Mouse (Mus musculus): ENCODE results near the gene Kmt2b.

Kmt2b gene

DNA sequence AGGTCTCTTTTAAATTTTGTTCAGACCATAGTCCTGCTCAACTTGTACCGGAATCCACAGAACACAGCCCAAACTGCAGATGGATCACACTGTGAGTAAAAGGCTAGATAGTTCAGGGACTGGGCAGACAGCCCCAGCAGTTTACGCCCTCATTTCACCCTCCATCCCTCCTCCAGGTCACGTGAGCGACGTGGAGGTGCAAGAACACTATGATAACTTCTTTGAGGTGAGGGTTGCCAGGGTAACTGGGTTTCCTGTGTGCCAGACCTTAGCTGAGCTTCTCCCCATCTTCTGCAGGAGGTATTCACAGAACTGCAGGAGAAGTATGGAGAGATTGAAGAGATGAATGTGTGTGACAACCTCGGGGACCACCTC is 24.6 kb downstream of the Kmt2b start:
- DNase-seq = peak; percentile 57 to 70

GRCm38 (mm10) chr7:30563117-30563905 is 25.2 kb downstream of the Kmt2b start, which contains the start of the genes U2af1l4, Gm49396 and Psenen:
TSS of gene U2af1l4 (plus strand) at chr7:30563301.
TSS of gene Gm49396 (plus strand) at chr7:30563344.
TSS of gene Psenen (minus strand) at chr7:30563627.
- DNase-seq = peak; percentile 93 to 95

DNA sequence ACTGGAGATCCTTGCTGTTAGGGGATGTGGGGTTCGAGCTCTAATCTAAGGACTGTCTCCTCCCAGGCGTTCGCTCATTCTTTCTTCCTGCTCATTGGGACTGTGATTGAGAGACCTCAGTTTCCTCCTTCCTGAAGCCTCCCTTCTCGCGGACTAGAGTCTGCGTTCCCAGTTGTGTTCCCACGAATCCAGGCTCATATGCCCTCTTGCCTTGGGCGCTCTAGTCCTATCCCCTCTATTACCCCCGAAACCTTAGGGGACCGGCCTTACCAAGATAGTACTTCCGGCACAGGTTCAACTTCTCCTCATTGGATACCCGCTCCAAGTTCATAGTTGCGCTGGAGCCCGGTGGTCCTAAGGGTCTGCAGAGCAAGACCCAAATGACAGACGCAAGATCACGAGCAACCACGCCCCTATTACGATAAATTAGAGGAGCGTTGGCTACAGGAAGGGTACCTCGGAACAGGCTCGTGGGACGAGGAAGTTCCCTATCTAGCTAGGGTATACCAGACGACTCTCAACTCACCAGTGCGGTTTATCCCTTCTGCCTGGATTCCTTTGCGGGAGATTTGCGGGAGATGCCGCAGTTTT is 25.9 kb downstream of the Kmt2b start:
- no peak for DNase-seq

GRCm38 (mm10) chr7:30560296-30560695 is 28.2 kb downstream of the Kmt2b start:
- DNase-seq = no peak

GRCm38 (mm10) chr7:30559443-30559954 is 29.0 kb downstream of the Kmt2b start, which contains the start of gene Lin37:
TSS of gene Lin37 (minus strand) at chr7:30559838.
- peak; percentile 91 to 96 for DNase-seq

DNA sequence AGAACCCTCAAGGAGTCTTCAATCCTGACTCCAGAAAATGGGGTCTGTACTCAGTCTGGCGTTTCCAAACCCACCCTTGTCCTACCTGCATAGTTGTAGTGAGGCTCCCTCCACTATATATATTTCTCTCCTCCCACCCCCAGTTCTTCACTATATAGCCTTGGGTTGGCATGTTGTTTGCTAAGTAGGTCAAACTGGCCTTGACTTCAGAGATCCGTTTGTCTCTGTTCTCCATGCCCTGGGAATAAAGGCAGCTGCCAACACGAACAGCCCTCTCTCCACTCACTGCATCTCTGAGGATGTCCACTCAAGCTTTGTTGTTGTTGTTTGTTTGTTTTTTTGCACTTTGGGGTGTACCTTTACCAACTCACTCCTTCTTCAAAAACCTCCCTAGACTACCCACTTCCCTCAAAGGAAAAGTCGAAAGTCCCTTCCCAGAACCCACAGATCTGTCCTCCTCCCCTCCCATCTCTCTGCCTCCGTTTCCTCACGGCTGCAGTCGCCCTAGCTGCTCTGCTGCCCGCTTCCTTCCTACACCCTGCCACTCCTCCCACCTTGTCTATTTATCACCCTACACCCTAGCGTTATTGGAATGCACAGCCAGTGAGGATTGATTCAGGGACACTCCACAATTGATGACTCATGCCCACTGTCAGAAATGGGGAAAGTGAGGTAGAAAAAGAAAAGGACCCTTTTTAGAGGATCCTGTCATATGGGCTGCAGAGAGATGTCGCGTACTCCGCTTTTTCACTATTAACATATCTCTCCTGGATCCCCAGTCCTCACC is 29.7 kb downstream of the Kmt2b start:
- no peak for DNase-seq

DNA sequence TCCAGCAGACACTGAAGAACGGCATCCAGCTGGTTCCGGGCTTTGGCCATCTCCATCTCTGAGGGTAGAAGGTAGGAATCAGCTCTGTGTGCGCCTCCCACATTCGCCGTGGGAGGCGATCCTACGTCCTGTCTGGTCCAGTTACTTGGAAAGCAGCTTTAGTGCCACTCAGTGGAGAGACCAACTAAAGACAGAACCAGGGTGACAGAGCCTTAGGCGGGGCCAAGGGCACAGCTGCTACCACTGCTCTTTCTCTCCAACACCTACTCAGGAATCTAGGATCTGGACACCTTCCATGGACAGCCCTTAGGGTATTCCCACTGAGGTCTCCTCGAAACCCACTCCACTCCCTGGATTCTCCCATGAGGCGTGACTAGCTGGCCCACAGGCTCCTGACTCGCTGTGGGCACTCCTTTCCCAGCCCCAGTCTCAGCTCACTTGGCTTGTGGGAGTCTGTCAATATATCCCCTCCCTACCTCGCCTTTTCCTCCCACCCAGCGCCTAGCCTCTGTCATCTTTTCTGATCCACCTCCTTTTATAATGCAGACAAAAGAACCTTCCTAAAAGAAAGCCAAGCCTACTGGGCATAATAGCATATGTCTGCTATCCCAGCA is 30.5 kb downstream of the Kmt2b start:
- no peak for DNase-seq

DNA sequence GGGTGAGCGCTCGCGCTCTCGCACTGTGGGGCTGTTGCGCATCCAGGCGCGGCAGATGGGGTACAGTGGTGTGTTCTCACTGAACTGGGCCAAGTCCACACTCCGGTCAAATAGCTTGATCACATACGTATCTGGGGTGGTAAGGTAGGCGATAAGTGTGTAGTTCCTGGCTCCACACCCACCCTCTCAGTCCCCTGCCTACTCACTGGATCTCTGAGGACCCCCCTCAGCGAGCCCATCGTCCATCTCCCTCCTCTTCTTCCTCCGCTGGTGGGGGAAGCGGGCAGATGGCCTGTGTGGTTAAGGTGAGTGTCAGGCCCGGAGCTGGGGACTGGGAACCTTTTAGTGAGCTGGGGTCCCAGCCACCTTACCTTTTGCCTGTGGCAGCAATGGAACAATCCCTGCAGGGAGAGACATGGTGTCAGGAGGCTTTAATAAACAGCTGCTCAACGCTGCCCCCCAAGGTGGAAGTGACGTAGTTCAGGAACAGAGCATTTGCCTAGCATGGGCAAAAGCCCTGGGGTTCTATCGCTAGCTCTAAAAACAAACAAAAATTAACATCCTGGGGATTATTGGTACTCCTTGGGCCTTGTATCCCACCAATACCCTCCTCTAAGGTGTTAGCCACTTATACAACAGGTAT is 31.5 kb downstream of the Kmt2b start:
- DNase-seq = no peak

GRCm38 (mm10) chr7:30553810-30554584 is 34.5 kb downstream of the Kmt2b start:
- DNase-seq = peak in 1 of 2 experiments; percentile 21

- DNase-seq = peak; percentile 34 to 53
Measured at GRCm38 (mm10) chr7:30553021-30553589, 35.4 kb downstream of the Kmt2b start.

GRCm38 (mm10) chr7:30552102-30553020 is 36.2 kb downstream of the Kmt2b start, which contains the start of the genes Hspb6 and Proser3:
TSS of gene Hspb6 (plus strand) at chr7:30552178.
TSS of gene Proser3 (minus strand) at chr7:30552299.
- DNase-seq = peak; percentile 95 to 96

- no peak for DNase-seq
Measured at GRCm38 (mm10) chr7:30551445-30552101, 37.0 kb downstream of the Kmt2b start.

DNA sequence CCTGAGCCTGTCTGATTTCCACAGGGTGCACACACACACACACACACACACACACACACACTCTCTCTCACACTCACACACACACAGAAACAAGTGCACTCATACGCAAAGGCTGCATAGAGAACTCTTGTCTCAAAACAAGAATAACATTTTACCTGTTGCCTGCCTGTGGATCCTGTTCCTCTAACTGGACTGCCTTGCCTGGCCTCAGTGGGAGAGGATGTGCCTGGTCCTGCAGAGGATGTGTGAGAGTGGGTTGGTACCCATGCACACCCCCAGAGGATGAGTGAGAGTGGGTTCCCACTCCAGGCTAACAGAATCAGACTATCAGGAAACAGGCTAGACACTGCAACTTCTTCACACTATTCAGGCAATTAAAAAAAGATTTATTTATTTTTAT is 37.9 kb downstream of the Kmt2b start:
- DNase-seq = no peak

DNA sequence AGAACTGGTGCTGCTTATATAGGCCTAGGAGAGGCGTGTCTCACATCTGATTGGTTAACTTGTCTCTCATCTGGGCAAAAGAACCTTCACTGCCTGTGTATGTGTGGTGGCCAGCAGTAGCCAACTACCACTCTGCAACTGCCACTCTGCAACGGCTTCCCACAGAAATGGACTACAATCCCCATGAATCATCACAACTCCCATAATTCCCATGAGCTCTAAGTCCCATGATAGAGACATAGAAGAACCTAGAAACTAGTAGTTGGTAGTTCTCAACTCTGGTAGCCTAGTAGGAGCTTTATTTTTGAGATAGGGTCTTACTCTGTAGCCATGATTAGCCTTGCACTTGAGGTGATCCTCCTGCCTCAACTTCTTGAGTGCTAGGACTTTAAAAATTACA is 38.6 kb downstream of the Kmt2b start:
- no peak for DNase-seq

DNA sequence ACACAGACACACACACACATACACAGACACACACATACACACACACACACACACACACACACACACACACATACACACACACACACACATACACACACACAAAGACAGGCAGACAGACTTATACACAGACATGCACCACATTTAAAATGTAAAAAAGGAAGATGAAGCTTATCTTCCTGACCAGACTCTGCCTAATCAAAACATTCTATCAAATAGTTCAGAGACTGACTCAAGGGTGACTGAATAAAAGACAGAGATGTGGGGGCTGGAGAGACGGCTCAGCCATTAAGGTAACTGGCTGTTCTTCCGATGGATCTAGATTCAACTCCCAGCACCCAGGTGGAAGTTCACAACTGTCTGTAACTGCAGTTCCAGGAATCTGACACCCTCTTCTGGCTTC is 44.2 kb downstream of the Kmt2b start:
- no peak for DNase-seq

DNA sequence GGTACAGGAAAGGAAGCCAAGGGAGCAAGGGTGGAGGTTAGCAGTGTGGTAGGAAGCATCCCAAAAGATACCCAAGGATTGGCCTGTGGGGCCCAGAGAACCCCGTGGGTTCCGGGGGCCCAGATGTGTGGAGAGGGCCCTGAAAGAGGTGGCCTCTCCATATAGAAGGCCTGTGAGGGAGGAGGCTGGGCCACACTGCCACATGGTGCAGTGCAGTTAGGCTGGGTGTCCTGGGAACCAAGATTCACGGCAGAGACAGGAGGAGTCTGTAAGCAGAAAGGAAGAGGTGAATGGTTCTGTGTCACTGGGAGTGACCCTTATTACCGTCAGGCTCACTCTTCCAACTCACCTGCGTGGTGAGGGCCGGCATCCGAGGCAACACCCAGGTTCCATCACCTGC is 48.0 kb downstream of the Kmt2b start:
- no peak for DNase-seq

DNA sequence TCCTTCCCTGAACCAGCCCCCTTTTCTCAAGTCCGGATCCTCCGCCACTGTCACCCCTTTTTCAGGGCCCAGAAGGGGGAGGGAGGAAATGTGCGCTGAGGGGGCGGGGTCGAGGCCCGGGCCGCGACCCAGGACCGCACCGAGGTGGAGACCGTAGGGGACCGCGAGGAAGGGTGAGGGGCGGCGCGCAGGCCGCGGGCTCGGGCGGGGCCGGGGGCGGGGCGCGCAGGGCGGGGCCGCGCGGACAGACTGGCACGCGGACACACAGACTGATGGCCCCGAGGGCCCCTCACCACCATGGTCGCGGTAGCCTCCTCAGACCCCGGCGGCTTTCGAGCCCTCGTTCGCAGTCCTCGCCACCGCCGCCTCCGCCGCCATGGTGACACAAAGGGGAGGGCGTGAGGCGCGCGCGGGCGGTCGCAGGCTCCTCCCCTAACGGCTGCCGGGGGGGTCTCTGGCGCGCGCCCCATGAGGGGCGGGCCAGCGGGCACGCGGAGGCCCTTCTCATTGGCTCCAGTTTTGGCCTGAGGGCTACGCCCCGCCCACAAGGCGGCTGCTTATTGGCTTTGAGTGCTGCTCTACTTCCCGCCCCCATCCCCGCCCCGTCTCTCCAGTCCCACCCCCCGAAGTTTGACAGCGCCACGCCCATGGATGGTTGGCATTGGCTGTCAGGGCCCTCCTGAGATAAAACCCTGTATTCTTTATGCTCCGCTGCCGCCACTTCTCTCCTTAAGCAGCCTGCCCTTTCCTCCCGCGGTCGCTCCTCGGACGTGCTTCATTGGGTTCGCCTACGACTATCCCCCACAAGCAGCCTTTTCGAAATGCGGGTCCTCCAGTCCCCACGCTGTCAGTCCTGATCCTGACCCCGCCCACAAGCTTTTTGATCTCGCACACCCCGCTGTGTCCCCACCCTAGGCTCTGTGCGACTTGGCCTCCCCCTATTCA is 53.6 kb downstream of the Kmt2b start, which contains the start of gene Arhgap33:
Gene Arhgap33, minus strand, starts transcription at position 428 of the 945 bp plus-strand sequence.
- DNase-seq = peak; percentile 97 to 98
